Mouse (Mus musculus) lung, postnatal 4 days (tissue): Measurements from ENCODE around the gene Mlycd.

ENCODE experiments used
- DNase-seq, 2 experiments: peaks; one replicate each; pipeline ENCODE4 v3.0.0; 2021

The Mlycd gene

DNA sequence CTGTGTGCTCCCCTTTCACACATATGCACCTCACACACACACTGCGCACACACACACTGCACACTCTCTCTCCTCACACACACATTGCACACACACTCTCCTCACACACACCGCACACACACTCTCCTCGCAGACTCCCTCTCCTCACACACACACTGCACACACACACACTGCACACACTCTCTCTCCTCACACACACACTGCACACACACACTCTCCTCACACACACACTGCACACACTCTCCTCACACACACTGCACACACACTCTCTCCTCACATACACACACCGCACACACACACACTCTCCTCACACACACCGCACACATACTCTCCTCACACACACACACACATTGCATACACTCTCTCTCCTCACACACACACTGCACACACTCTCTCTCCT, 10.0 kb downstream of the Mlycd start:
- no peak for DNase-seq

DNA sequence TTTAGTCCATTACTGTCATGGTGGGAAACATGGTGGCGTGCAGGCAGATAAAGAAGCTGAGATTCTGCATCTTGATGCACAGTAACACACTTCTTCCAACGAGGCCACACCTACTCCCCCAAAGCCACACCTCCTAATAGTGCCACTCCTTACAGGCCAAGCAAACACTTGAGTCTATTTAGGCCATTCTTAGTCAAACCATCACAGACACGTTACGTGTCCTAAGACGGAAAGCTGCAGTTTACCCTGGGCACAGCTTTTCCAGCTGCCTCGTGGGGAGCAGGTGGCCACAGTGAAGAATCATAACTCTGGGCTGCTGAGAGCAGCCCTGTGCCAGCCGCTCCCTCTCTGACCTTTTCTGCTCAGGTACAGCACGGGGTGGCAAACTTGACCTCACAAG, 13.6 kb downstream of the Mlycd start:
- peak in 1 of 2 experiments; percentile 5 for DNase-seq

DNA sequence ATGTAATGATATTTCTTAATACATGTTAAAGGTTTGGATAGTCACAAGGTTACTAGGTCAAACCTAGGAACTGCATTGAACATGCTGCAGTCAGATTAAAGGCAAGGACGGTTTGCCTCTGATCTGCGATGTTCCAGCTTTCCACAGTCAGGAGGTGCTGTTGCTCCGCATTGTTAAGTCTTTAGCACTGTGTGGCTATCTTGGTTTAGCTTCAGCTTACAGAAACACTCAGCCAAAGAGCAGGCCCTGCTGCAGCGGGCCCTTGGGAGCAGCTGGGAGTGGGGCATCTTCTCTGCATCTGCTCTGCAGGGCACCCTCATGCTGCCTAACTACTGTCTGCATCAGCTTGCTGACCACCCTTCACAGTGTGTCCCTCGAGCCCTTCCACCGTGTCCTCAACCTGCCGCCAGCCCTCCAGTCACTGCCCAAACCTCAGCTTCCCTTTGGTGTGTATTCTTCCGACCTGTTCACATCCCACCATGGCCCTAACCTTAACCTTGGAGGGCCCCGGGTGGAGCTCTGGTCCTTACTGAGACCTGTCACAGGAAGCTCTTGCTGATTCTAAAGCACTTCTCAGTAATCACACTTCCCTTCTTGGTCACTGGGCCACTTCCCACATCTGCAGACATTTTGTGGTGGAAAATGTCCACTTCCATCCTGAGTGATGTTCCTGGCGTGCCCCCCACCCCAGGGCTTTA, 17.5 kb downstream of the Mlycd start:
- DNase-seq, result no peak

DNA sequence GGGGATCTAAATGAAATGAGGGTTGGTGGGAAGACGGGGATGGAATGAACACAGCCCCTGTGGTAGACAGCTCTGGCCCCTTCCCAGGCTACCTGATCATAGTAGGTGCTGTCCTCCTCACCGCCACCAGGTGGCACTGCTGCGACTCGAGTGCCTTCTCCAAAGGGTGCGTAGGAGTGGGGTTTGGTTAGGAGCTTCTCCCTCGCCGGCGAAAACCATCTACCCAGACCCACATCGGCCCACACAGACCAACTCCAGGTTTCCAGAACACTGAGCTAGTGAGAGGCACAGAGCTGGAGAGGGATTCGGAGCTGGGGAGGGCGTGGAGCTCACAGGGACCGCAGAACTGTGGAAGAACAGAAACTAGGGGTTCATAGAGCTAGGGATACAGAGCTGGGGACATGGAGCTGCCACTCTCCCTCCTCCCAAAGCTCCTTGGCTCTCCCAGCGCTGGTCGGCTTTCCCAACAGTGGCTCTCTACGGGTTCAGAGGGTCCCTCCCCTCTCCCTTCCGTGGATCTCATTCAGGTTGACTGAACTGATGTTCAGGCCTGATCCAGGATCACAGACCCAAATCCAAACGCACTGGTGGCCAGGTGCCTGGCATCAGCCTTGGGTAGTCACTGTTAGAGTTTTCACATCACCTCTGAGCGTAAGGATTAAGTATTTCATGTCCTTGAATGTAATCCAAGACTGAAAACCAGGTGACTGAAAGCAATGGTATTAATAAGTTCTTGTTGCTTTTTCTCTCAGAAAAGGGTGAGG, 18.2 kb downstream of the Mlycd start:
- peak; percentile 67 to 81 for DNase-seq

- no peak for DNase-seq
These were observed 18.9 kb downstream of the Mlycd start for GRCm38 (mm10) chr8:119413605-119414004.

DNA sequence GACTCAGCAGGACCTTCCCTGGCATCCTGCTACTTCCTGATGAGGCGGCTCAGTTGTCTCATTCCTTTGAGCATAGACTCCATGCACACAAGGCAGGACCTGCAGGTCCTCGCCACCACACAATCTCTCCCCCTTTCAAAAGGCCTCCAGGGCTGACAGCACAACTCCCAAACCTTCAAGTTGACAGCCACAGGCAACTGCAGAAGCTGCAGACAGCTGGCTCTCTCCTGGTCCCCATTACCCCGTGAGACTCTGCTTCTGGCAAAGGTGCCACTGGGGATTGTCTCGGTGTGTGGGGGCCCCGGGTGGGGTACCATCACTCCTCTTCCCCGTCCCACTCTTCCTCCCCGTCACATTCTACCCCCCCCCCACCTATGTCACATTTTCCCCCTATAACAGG, 25.6 kb downstream of the Mlycd start:
- DNase-seq, result no peak

- DNase-seq, result no peak
These were observed 27.0 kb downstream of the Mlycd start for GRCm38 (mm10) chr8:119421603-119422122.

- no peak for DNase-seq
These were observed 27.5 kb downstream of the Mlycd start for GRCm38 (mm10) chr8:119422123-119422711.

- peak; percentile 77 to 78 for DNase-seq
These were observed 29.0 kb downstream of the Mlycd start for GRCm38 (mm10) chr8:119423631-119424141.

DNA sequence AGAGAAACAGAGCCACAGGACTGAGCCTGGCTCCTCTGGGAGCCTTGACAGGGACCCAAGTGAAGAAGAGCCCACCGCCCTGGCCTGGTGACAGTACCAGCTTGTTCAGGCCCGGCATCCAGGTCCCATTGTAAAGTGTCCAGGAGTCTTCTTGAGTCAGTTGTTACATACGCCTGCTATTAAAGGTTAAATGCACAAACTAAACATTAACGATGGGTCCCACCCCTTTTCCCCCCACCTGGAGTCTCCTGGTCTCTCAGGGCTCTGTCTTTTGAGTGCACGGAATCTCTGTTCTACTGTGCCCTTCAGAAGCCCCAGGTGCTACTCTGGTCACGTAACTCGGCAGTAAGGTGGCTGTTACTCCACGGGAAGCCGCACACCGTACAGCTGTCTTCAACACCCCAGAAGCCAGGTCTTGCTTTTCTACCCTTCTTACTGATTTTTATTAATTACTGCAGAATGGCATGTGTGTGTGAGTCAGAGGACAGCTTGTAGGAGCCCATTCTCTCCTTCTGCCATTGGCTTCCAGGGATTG, 29.6 kb downstream of the Mlycd start:
- DNase-seq, result no peak

GRCm38 (mm10) chr8:119424740-119425139, 30.1 kb downstream of the Mlycd start:
- DNase-seq, result peak; percentile 66 to 72

DNA sequence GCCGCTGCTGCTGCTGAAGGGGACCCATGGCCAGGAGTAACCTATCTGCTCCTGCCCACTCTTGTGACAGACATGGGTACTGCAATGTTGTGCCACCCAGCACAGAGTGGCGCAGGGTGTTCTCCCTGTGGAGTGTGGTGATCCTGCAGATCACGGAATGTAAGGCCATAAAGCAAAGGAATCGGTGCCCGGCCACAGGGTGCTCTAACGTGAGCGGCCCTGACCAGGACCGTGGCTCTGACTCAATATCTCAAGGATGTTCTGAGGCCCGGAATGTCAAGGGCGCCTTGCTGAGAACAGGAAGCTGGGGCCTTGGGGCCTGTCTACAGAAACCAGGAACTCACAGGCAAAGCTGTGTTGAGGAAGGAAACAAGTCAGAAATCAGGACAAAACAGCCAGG, 30.9 kb downstream of the Mlycd start:
- peak; percentile 73 to 80 for DNase-seq

DNA sequence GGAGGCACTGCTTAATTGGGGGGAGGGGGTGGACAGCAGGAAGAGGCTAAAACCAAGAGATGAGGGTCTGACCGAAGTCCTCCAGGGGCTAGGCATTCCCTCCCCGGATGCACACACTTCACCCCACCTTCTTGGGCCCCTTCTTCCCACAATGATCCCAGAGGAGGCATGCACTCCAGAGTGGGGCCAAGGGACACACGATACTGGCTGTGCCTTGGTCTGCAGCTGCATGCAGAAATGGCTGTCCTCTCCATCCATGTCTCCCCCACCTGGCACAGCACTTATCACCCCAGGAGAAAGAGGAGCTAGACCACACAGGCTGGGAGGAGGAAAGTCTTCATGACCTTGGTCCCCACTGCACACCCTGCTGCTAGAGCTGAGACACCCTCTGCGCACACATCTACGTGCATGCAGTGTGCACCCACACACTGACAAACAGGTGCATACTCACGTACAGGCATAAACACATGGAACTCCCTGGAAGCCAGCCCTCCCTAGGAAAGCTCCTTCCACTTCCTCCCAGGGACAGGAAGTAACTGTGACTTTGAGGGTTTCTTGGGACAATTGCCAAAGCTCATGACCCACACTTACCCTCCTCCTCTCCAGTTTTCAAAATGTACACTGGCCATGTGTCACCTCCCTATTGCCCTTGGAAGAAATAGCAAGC, 31.5 kb downstream of the Mlycd start:
- DNase-seq, result peak in 1 of 2 experiments; percentile 65

DNA sequence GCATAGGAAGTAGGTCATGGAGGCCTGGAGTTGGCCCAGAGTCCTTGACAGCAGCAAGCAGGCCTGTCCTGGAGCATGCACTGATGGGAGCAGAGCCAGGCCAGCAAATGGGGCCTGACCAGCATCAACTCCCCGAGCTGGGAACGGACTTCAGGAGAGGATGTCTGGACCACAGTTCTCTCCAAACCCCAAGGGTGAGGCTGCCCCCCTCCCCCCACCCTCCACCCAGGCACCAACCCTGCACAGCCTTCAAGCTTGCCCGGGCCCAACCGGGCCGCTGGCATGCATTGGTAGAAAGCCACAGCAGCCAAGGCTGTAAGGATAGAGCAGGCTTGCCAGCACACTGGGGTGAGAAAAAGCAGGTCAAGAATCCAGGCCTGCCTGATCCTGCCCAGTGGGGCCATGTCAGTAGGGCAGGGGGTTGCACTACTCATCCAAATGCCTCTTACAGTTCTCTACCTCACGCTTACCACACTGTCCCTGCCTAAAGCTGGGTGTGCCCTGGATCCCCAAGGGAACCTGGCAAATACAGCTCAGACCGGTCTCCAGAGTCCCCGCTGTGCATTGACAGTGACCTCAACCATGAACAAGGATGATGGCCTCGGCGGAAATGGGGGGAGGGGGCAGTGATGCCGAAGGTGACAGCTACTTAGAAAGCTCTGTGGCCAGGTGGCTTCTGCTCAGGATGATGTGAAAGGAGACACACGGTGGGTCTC, 33.1 kb downstream of the Mlycd start:
- DNase-seq, result no peak

DNA sequence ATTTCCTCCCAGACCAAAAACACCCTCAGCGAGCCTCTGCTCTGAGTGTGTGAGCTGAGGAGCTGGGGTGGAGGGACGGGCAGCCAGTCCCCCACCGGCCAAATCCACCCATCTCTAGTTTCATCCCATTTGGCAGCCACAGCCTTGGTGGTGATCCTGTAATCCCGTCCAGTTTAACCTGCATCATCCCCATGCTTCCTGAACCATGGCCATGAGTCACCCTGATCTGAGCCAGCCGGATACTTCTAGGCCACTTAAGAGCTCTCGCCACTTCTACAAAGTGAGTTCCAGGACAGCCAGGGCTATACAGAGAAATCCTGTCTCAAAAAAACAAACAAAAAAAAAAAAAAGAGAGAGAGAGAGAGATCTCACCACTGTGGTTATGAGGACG, 33.7 kb downstream of the Mlycd start:
- no peak for DNase-seq

DNA sequence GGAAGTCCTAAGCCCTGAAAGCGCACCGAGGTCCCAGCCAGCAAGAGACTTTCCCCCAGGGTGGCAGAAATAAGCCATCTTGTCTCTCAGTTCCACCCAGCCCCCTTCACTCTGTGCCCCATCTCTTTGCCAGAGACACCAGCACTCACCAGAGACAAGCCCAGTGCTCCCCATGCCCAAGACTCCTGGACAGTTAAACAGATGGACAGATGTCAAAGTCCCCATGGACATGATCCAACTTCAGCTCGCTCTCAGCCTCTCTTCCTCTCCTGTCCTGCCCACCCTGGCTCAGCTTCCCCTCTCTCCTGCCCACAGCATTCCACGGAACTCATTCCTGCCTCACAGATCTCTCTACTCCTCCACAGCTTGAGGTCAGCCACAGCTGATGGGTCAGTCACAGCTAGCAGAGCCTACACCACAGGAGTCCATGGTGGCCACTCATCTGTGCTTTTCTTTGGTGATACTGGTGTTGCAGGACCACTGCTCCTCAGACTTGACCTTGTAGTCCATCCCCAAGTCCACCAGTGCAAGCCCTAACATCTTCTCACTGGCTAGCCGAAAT, 34.2 kb downstream of the Mlycd start:
- no peak for DNase-seq

DNA sequence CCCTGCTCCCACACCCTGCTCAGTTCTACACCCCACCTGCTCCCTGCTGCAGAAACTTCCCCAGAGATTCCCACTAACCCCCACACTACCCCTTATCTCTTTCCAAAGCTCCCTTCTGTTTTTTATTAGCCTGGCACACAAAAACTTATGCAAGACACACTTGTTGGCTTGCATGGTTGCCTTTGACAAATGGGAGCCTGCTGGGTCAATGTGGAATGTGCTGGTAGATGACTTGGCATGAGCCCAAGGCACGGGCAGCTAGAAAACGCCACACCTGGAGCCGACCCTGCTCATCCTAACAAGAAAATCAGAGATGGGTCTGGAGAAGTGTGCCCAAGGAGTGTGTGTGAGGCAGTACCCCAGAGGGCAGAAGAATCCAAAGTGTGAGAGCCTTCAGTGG, 34.9 kb downstream of the Mlycd start:
- no peak for DNase-seq

DNA sequence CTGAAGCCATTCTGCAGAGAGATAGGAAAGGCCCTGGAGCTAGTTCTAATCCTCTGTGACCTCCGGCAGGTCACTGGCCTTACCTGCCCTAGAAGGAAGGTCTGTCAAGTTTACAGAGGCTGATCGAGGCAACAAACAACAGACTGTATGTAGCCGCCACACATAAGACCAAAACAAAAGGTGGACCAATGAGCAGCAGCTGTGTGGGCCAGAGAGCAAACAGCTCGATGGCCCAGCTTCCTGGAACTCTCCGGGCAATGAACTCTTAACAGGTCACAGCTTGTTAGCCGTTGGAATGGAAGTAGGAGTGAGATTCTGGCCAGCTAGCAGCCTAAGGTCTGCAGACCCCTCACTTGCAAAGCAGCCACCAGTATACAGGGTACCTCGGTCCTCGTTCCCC, 35.6 kb downstream of the Mlycd start:
- no peak for DNase-seq

DNA sequence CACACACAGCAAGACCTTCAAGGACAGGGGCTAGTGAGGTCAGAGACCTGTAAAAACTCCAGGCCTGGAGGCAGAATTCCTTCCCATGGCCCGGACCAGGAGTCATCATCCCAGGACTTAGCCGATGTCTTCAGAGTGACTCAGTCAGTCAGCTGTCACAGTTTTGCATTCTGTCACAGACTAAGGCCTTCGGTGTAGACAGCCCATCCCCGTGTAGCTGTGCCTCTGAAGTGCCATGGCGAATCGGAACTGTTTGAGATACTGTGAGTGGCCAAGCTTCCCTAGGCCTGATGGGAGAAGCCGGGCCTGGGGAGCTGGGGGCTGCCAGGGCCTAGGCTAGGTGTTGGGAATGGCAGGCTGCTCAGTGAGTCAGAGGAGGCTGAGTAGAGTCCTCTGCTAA, 36.0 kb downstream of the Mlycd start:
- no peak for DNase-seq

DNA sequence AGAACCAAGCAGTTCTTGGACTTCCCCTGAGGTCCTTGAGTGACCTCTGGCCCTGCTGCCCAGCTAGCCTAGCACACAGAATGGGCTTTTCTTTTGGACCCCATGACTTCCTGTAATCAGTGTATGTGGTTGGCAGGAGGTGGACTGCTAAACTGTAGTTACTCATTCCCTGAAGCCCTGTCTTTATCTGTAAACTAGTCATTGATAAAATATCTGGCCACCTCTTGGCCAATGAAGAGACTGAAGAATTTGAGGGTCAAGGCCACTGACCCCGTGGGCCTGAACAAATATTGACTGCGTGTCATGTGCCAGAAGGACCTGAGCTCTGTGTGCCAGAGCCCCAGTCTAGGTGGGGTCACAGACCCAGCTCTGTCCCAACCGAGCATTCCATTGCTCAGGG, 37.7 kb downstream of the Mlycd start:
- no peak for DNase-seq

DNA sequence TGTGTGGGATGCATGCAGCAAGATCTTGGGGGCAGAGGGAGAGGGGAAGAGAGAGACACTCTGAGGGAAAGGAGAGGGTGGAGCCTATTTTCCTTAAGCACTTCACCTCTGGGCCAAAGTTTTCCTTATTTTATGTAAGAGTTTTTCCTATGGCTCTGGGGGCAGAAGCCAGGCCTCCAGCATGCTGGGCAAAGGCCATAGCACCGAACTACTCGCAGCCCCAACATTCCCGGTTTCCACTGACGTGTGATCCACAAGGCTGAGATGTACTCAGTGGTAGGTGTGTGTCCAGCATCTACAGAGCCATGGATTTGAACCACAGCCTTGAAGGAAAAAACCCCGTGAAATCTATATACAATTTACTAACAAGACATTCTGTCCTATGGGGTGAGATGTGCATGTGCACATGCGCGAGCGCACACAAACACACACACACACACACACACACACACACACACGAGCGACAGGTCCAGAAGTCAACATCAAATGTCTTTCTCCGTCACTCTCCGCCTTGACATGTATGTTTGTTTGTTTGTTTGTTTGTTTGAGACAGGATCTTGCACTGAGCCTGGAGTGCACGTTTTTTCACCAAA, 39.0 kb downstream of the Mlycd start, which contains the start of gene Osgin1:
Gene Osgin1, plus strand, starts transcription at position 543 of the 593 bp plus-strand sequence.
- no peak for DNase-seq
